ENCODE assay signal across 9 mouse cellular contexts in genomic region chr6:142993705-142994698, GRCm38 (mm10). TPM values are rescaled to one million over a fixed set of nuclear protein-coding genes. Genes with fewer than 3 reads are reported as not detected.
DNase-seq lines count a peak whose midpoint lies in the region; ATAC-seq and TF ChIP-seq lines count a peak whose summit lies in the region.
"Had no signal": no experiment of that assay in that cellular context is flagged by ENCODE, and none has a peak within 500 bp of the region (broad histone marks: within the 10 kb centered on the region; RNA-seq: fewer than 3 reads in every experiment).

No protein-coding gene starts in this region.

- no peaks in the 10 kb centered on the region for H3K36me3 ChIP-seq in kidney, embryonic 16.5 days (ENCODE audit: insufficient read depth, low read length)
- H3K36me3 ChIP-seq in hindbrain, embryonic 14.5 days (replicated peaks; ENCODE audit: control insufficient read depth, insufficient read depth) = no peaks in the 10 kb centered on the region
- H3K36me3 ChIP-seq in neural tube, embryonic 12.5 days = no peaks in the 10 kb centered on the region
- H3K36me3 ChIP-seq: limb, embryonic 15.5 days had no signal

- peak; percentile 74; the same call in 1 of the 2 replicates for ATAC-seq in kidney, embryonic 16.5 days (ENCODE audit: low FRiP score, low TSS enrichment)
- ATAC-seq in hindbrain, embryonic 14.5 days (ENCODE audit: low FRiP score) = no peak
- 0 out of 2 replicates have a peak, but pooled peaks have one; percentile 34 for ATAC-seq in neural tube, embryonic 12.5 days (ENCODE audit: low FRiP score, low read depth)

- DNase-seq in kidney, postnatal 14 days = no peak
- DNase-seq in brain, embryonic 14.5 days (ENCODE audit: low read depth) = peak; percentile 48
- no peak for DNase-seq in hindbrain, embryonic 14.5 days (ENCODE audit: low spot score)
- no peak for DNase-seq in spleen, postnatal 4 days (ENCODE audit: low spot score in 2 of 2)
- no peak for DNase-seq in gastrocnemius, adult 8-10 months (ENCODE audit: low spot score in 2 of 2)
- no peak for DNase-seq in gastrocnemius, postnatal 4 days (ENCODE audit: low spot score in 2 of 2)

- no peak overlapping the region for H3K4me3 ChIP-seq in kidney, embryonic 16.5 days (ENCODE audit: low read length)
- H3K4me3 ChIP-seq in hindbrain, embryonic 14.5 days (replicated peaks; ENCODE audit: low read length) = no peak overlapping the region
- no peak overlapping the region for H3K4me3 ChIP-seq in neural tube, embryonic 12.5 days
- H3K4me3 ChIP-seq: limb, embryonic 15.5 days had no signal

- H3K27ac ChIP-seq in kidney, embryonic 16.5 days (ENCODE audit: low read length) = peak overlapping the region; percentile 56; the same call in 1 of the 2 replicates
- H3K27ac ChIP-seq in hindbrain, embryonic 14.5 days = peak overlapping the region; percentile 70
- no peak overlapping the region for H3K27ac ChIP-seq in neural tube, embryonic 12.5 days
- H3K27ac ChIP-seq: limb, embryonic 15.5 days had no signal

- no peaks in the 10 kb centered on the region for H3K9me3 ChIP-seq in kidney, embryonic 16.5 days (ENCODE audit: low read length)
- H3K9me3 ChIP-seq in hindbrain, embryonic 14.5 days (ENCODE audit: control insufficient read depth, low read length) = no peaks in the 10 kb centered on the region
- H3K9me3 ChIP-seq in neural tube, embryonic 12.5 days = no peaks in the 10 kb centered on the region
- H3K9me3 ChIP-seq: limb, embryonic 15.5 days had no signal

- no peak for TF ChIP-seq CTCF in brain, embryonic 14.5 days (IDR thresholded peaks at IDR 0.05; ENCODE audit: borderline replicate concordance, extremely low read depth, insufficient read depth, insufficient read length)

- no peak for TF ChIP-seq POLR2A in brain, embryonic 14.5 days (IDR thresholded peaks at IDR 0.05; ENCODE audit: borderline replicate concordance, extremely low read depth, insufficient read depth, insufficient read length, poor library complexity, severe bottlenecking)

- no peak overlapping the region for H3K9ac ChIP-seq in kidney, embryonic 16.5 days (replicated peaks; ENCODE audit: low read length)
- peak overlapping the region; percentile 9; the same call in 1 of the 2 replicates for H3K9ac ChIP-seq in hindbrain, embryonic 14.5 days
- H3K9ac ChIP-seq in neural tube, embryonic 12.5 days = no peak overlapping the region
- H3K9ac ChIP-seq: limb, embryonic 15.5 days had no signal

- peaks cover 16% of the 10 kb centered on the region for H3K4me1 ChIP-seq in kidney, embryonic 16.5 days (ENCODE audit: insufficient read depth, low read length)
- H3K4me1 ChIP-seq in hindbrain, embryonic 14.5 days (replicated peaks; ENCODE audit: control insufficient read depth, insufficient read depth, low read length) = peaks cover 25% of the 10 kb centered on the region
- peaks cover 10% of the 10 kb centered on the region; the same call in 1 of the 2 replicates for H3K4me1 ChIP-seq in neural tube, embryonic 12.5 days

- peak overlapping the region; percentile 10; the same call in 1 of the 2 replicates for H3K4me2 ChIP-seq in kidney, embryonic 16.5 days (replicated peaks; ENCODE audit: low read depth, low read length)
- H3K4me2 ChIP-seq in hindbrain, embryonic 14.5 days (replicated peaks) = no peak overlapping the region; the same call in 1 of the 2 replicates
- no peak overlapping the region for H3K4me2 ChIP-seq in neural tube, embryonic 12.5 days (replicated peaks)
- H3K4me2 ChIP-seq: limb, embryonic 15.5 days had no signal

- no peaks in the 10 kb centered on the region for H3K27me3 ChIP-seq in kidney, embryonic 16.5 days (ENCODE audit: insufficient read depth, low read length)
- H3K27me3 ChIP-seq in hindbrain, embryonic 14.5 days (ENCODE audit: control insufficient read depth, insufficient read depth, low read length) = no peaks in the 10 kb centered on the region
- no peaks in the 10 kb centered on the region for H3K27me3 ChIP-seq in neural tube, embryonic 12.5 days (replicated peaks)
- H3K27me3 ChIP-seq: limb, embryonic 15.5 days had no signal

- 27% methylated on average over 14 of the region's 14 CpGs for WGBS in kidney, embryonic 16.5 days
- WGBS in hindbrain, embryonic 14.5 days = 25% methylated on average over 14 of the region's 14 CpGs
- 36% methylated on average over 14 of the region's 14 CpGs for WGBS in neural tube, embryonic 12.5 days

RNA-seq across cellular contexts. Expression of gene St8sia1, which starts 29.8 kb away (rescaled TPM):
- 4.2 and 4.5 TPM in 2 replicates for polyA plus RNA-seq in kidney, embryonic 16.5 days (2015; fragmentation: Nextera tagmentation; extraction: Ambion mirVana)
- 11.5 and 20.6 TPM in 2 replicates for polyA plus RNA-seq in brain, embryonic 14.5 days (2012; rRNA removed)
- 6.1 and 7.1 TPM in 2 replicates for polyA plus RNA-seq in hindbrain, embryonic 14.5 days (2014; fragmentation: Nextera tagmentation; extraction: Ambion mirVana)
- 11.6 and 12.8 TPM in 2 replicates for polyA plus RNA-seq in neural tube, embryonic 12.5 days (2016; fragmentation: Nextera tagmentation; extraction: Ambion mirVana)
- under 1 TPM; 0.08 to 0.19 (median 0.13) TPM for total RNA-seq in gastrocnemius, adult 8-10 months (2022)
- total RNA-seq in gastrocnemius, postnatal 4 days (2021) = under 1 TPM; 0.47 to 0.52 TPM
